Mouse (Mus musculus) kidney, postnatal 0 days (tissue): ENCODE measurements at regions not wholly inside any gene's neighbourhood (a gene's known extent, or its start where the extent isn't known, plus 50 kb on each side); places are given as distances from the start of the nearest gene placed in this dataset.

Source experiments
- ATAC-seq: fragments of 200-750 bp; cut with Nextera tagmentation; replicated peaks from 2 replicates; pipeline ENCODE4 v1.8.0; 2017; ENCODE audit warnings: low read depth, moderate number of reproducible peaks, moderate TSS enrichment, moderate library complexity; ENCODE audit not compliant: low FRiP score
- DNase-seq: peaks from one replicate; pipeline ENCODE4 v3.0.0-alpha.2; 2016; ENCODE audit warnings: low spot score
- H3K27ac ChIP-seq: fragments of 300-500 bp; sonication (generic); 2 replicates; pipeline ENCODE4 v1.5.1; 2014; ENCODE audit warnings: mild to moderate bottlenecking
- H3K27me3 ChIP-seq: fragments of 300-500 bp; sonication (generic); 2 replicates; pipeline ENCODE4 v1.6.1; 2014; ENCODE audit warnings: low read length, mixed read lengths; ENCODE audit not compliant: insufficient read depth
- H3K36me3 ChIP-seq: fragments of 300-500 bp; sonication (generic); 2 replicates; pipeline ENCODE4 v1.6.1; 2014; ENCODE audit warnings: low read length, mixed read lengths; ENCODE audit not compliant: insufficient read depth
- H3K4me1 ChIP-seq: fragments of 300-500 bp; sonication (generic); replicated peaks from 2 replicates; pipeline ENCODE4 v1.6.1; 2014; ENCODE audit warnings: antibody characterized with exemption, low read length, mixed read lengths; ENCODE audit not compliant: insufficient read depth
- H3K4me2 ChIP-seq: fragments of 300-500 bp; sonication (generic); 2 replicates; pipeline ENCODE4 v1.6.1; 2014; ENCODE audit warnings: mild to moderate bottlenecking, low read length, moderate library complexity, mixed read lengths
- H3K4me3 ChIP-seq: fragments of 300-500 bp; sonication (generic); replicated peaks from 2 replicates; pipeline ENCODE4 v1.5.1; 2014; ENCODE audit warnings: low read depth, low read length
- H3K9ac ChIP-seq: fragments of 300-500 bp; sonication (generic); 2 replicates; pipeline ENCODE4 v1.6.1; 2014; ENCODE audit warnings: low read depth, low read length
- H3K9me3 ChIP-seq: fragments of 300-500 bp; sonication (generic); replicated peaks from 2 replicates; pipeline ENCODE4 v1.6.1; 2016; ENCODE audit warnings: low read length, inconsistent platforms, mixed read lengths
- CTCF ChIP-seq: IDR thresholded peaks from 2 replicates; pipeline ENCODE4 v1.5.1; 2016; ENCODE audit warnings: antibody characterized with exemption, low read depth, mild to moderate bottlenecking, moderate library complexity
- WGBS: fragments of 180-500 bp; shearing (Covaris S2); extraction: QIAGEN DNeasy Blood & Tissue Kit; methylation state at CpG from one replicate; pipeline ENCODE4 v1.1.7; 2014; 5-methylcytosine and 5-hydroxymethylcytosine counted together

GRCm38 (mm10) chr1:77043749-77044564 is 470.9 kb downstream of the Epha4 start:
- 72% methylated on average over 14 of the region's 14 CpGs for WGBS
- H3K4me2 ChIP-seq, result no peak overlapping the region
- DNase-seq, result peak; percentile 31

DNA sequence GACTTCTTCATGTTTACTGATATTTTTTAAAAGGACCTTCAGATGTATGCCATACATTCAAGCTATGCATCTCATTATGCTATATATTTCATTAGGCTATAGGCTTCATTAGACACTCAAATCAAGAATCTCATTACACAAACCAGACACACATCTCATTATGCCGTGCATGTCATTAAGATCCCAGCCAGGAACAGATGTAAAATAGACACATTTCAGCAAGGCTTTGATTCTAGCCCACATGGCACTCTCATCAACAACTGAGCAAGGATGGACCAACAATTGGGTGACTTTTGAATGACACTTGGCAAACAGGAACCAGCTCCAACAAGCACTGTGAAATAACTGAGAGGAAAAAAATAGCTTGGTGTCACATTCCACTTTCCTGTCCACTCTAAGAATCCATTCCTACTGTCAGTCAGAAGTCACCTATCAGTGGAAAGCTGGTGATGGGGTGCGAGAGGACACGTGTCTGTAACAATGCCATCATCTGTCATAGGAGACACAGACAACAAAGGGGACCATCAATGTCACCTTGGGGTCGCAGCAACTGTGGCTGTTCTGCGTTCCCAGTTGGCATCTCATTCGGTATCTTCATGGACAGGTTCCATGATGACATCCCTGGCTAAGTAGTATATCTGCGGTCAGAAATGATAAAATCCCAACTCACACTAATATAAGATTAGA is 466.0 kb downstream of the Epha4 start:
- H3K9me3 ChIP-seq, result no peaks in the 10 kb centered on the region

More at GRCm38 (mm10) chr1:77043749-77044564, 470.9 kb downstream of the Epha4 start:
- Histone ChIP-seq H3K27me3 (no peaks in the 10 kb centered on the region), H3K9me3 (no peaks in the 10 kb centered on the region), H3K4me1 (no peaks in the 10 kb centered on the region), H3K27ac (no peak overlapping the region), H3K4me3 (no peak overlapping the region), H3K36me3 (no peaks in the 10 kb centered on the region), H3K9ac (no peak overlapping the region)
- no peak for ATAC-seq
- TF ChIP-seq CTCF, result no peak

GRCm38 (mm10) chr1:77051239-77051638 is 463.6 kb downstream of the Epha4 start:
- H3K4me1 ChIP-seq, result no peaks in the 10 kb centered on the region
- H3K36me3 ChIP-seq, result no peaks in the 10 kb centered on the region
- no peak for TF ChIP-seq CTCF
- no peaks in the 10 kb centered on the region for H3K27me3 ChIP-seq
- H3K27ac ChIP-seq, result no peak overlapping the region
- ATAC-seq (no peak), DNase-seq (no peak)
- H3K4me3 ChIP-seq, result no peak overlapping the region
- WGBS, result 57% methylated on average over 5 of the region's 5 CpGs
- H3K4me2 ChIP-seq, result no peak overlapping the region
- no peaks in the 10 kb centered on the region for H3K9me3 ChIP-seq
- no peak overlapping the region for H3K9ac ChIP-seq

More for the DNA sequence above, 466.0 kb downstream of the Epha4 start:
- no peak overlapping the region for H3K4me2 ChIP-seq
- H3K4me1 ChIP-seq, result no peaks in the 10 kb centered on the region
- ATAC-seq, result no peak
- H3K27me3 ChIP-seq, result no peaks in the 10 kb centered on the region
- H3K27ac ChIP-seq, result no peak overlapping the region
- no peak overlapping the region for H3K9ac ChIP-seq
- no peak for DNase-seq
- no peak for TF ChIP-seq CTCF
- no peaks in the 10 kb centered on the region for H3K36me3 ChIP-seq
- H3K4me3 ChIP-seq, result no peak overlapping the region
- 94% methylated on average over 7 of the region's 7 CpGs for WGBS

- Histone ChIP-seq H3K9me3 (no peaks in the 10 kb centered on the region), H3K4me2 (no peak overlapping the region), H3K9ac (no peak overlapping the region), H3K27ac (no peak overlapping the region), H3K36me3 (no peaks in the 10 kb centered on the region), H3K27me3 (no peaks in the 10 kb centered on the region), H3K4me3 (no peak overlapping the region), H3K4me1 (no peaks in the 10 kb centered on the region)
- DNase-seq (no peak), ATAC-seq (no peak)
- no peak for TF ChIP-seq CTCF
- WGBS, result 80% methylated on average over 4 of the region's 4 CpGs
These were observed 460.9 kb downstream of the Epha4 start for GRCm38 (mm10) chr1:77053837-77054540.

DNA sequence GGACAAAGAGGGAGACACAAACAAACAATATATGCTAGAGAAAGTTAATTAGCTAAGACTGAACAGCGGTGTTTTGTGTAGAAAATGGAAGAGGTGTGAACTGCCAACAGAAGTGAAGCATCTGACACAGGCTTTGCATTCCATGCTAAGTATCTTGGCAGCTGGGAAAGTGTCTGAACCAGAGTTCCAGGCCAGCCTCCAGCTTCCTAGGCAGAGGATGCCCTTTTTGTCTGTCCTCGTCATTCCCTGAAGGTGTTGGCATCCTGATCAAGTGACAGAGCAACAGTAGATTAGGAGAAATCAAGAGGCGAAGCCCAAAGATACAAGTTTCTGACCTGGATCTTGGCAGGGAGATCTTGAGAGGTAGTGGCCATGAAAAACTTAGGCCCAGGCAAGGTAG is 452.4 kb downstream of the Epha4 start:
- Histone ChIP-seq H3K36me3 (no peaks in the 10 kb centered on the region), H3K4me1 (no peaks in the 10 kb centered on the region), H3K4me3 (no peak overlapping the region), H3K27ac (no peak overlapping the region), H3K9me3 (no peaks in the 10 kb centered on the region), H3K9ac (no peak overlapping the region), H3K4me2 (no peak overlapping the region), H3K27me3 (no peaks in the 10 kb centered on the region)
- ATAC-seq, result no peak
- no peak for TF ChIP-seq CTCF
- WGBS, result 88% methylated on average over 3 of the region's 3 CpGs
- no peak for DNase-seq

DNA sequence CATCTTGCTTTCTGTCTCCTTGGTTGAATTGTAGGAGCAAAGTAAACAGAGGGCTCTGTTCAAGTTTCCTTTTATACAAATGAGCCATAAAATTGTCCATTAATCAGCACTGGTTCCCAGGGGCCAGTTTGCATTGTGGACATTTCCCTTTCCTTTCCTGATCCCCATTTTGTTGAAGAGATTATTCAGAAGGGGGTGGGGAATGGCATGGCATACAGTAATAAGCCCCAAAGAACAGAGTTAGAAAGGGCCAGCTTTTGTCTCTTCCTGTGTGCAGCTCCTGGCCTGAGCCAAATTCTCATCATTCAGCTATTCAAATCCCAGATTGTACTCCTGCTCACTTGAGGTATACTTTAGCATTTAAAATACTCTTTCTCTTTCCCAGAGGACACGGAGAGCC is 441.8 kb downstream of the Epha4 start:
- Histone ChIP-seq H3K4me2 (no peak overlapping the region), H3K36me3 (no peaks in the 10 kb centered on the region), H3K4me3 (no peak overlapping the region), H3K27me3 (no peaks in the 10 kb centered on the region), H3K4me1 (no peaks in the 10 kb centered on the region), H3K27ac (no peak overlapping the region), H3K9me3 (no peaks in the 10 kb centered on the region), H3K9ac (no peak overlapping the region)
- ATAC-seq, result no peak
- WGBS, result 64% methylated on average over 1 of the region's 1 CpGs
- DNase-seq, result peak; percentile 25
- no peak for TF ChIP-seq CTCF
